Mouse (Mus musculus) liver, embryonic 14.5 days (tissue): ENCODE measurements around the gene Rdm1.

Experiments used
- CTCF ChIP-seq: IDR thresholded peaks from 2 replicates; pipeline ENCODE4 v1.5.1; 2016; ENCODE audit warnings: antibody characterized with exemption, low read depth, control low read depth
- EP300 ChIP-seq: IDR thresholded peaks from 2 replicates; pipeline ENCODE4 v1.6.1; 2016; ENCODE audit warnings: antibody characterized with exemption, low read depth

- TF ChIP-seq EP300 (no peak), CTCF (no peak)
Measured at GRCm38 (mm10) chr11:101678770-101679169, 51.8 kb downstream of the Rdm1 start.
